Mouse (Mus musculus) thymus, adult 2 months (tissue): Measurements from ENCODE around the gene St3gal2.
"Not testable (repeated sequence)": the region's sequence is repeated elsewhere in the genome, so short reads cannot be mapped to it uniquely, and the experiment has no call there.

Experiments used
- CTCF ChIP-seq: fragments of 200-500 bp; IDR thresholded peaks from 2 replicates; pipeline ENCODE4 v1.5.1; 2012; ENCODE audit warnings: mild to moderate bottlenecking, control low read depth, low read length, moderate library complexity, borderline replicate concordance; ENCODE audit not compliant: control insufficient read depth, poor library complexity, insufficient read depth; ENCODE audit errors: extremely low read depth
- POLR2A ChIP-seq: fragments of 200-500 bp; IDR thresholded peaks from 2 replicates; pipeline ENCODE4 v1.6.1; 2012; ENCODE audit warnings: mild to moderate bottlenecking, low read length, control low read depth, moderate library complexity; ENCODE audit not compliant: control insufficient read depth, poor library complexity, insufficient read depth; ENCODE audit errors: extremely low read depth

GRCm38 (mm10) chr8:110929672-110930071 lies 9.9 kb downstream of the St3gal2 start:
- TF ChIP-seq POLR2A, CTCF: not testable (repeated sequence)
